Mouse (Mus musculus): ENCODE data around the gene Kremen1. TPM values are rescaled to one million over a fixed set of nuclear protein-coding genes. Genes with fewer than 3 reads are reported as not detected.

Kremen1 gene
- polyA plus RNA-seq, 2 experiments: 20.8 to 30.9 TPM

DNA sequence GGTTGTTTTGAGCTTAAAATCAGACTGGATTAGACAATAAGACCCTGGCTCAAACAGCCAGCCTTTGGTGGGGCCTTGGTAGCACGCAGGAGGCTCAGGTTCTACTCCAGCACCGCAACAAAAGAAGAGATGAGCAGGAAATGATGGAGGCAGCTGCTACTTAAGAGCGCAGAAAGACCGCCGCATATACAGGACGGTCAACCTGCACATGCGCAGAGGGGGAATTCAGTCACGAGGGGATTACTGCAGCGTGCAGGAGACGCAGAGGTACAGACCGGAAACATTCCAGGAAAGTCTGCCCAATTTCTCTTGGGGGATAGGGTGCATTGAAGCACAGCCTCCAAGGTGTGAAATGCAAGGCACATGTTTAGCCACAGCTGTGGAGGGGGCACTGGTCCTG, 103.3 kb downstream of the Kremen1 start:
- no peaks in the 10 kb centered on the region for H3K9me3 ChIP-seq (ENCODE audit: control insufficient read depth, low read length)
- WGBS: 75% methylated on average over 11 of the region's 11 CpGs
- no peak for TF ChIP-seq POLR2A (IDR thresholded peaks at IDR 0.05; ENCODE audit: borderline replicate concordance, extremely low read depth, insufficient read depth, insufficient read length)

GRCm38 (mm10) chr11:5154961-5155805, 106.2 kb downstream of the Kremen1 start:
- Histone ChIP-seq H3K36me3 (ENCODE audit: control insufficient read depth, insufficient read depth, low read length) (no peaks in the 10 kb centered on the region), H3K4me3 (replicated peaks; ENCODE audit: low read length) (no peak overlapping the region), H3K9me3 (ENCODE audit: control insufficient read depth, low read length) (no peaks in the 10 kb centered on the region), H3K4me1 (ENCODE audit: control insufficient read depth, insufficient read depth, low read length) (no peaks in the 10 kb centered on the region), H3K4me2 (replicated peaks; ENCODE audit: low read depth, low read length, severe bottlenecking) (no peak overlapping the region), H3K9ac (ENCODE audit: low read depth, low read length, severe bottlenecking) (no peak overlapping the region), H3K27me3 (ENCODE audit: control insufficient read depth, insufficient read depth, low read length) (no peaks in the 10 kb centered on the region), H3K27ac (replicated peaks; ENCODE audit: low read depth, low read length) (no peak overlapping the region)
- ATAC-seq (ENCODE audit: low FRiP score, low read depth) (no peak), DNase-seq (ENCODE audit: low spot score) (no peak)
- TF ChIP-seq POLR2A (IDR thresholded peaks at IDR 0.05; ENCODE audit: borderline replicate concordance, extremely low read depth, insufficient read depth, insufficient read length): no peak
- WGBS: 35% methylated on average over 10 of the region's 10 CpGs

More for the DNA sequence above, 103.3 kb downstream of the Kremen1 start:
- DNase-seq (ENCODE audit: low spot score) (no peak), ATAC-seq (ENCODE audit: low FRiP score, low read depth) (no peak)
- Histone ChIP-seq H3K27me3 (ENCODE audit: control insufficient read depth, insufficient read depth, low read length) (no peaks in the 10 kb centered on the region), H3K27ac (replicated peaks; ENCODE audit: low read depth, low read length) (no peak overlapping the region), H3K4me2 (replicated peaks; ENCODE audit: low read depth, low read length, severe bottlenecking) (no peak overlapping the region), H3K9ac (ENCODE audit: low read depth, low read length, severe bottlenecking) (no peak overlapping the region), H3K4me3 (replicated peaks; ENCODE audit: low read length) (no peak overlapping the region), H3K4me1 (ENCODE audit: control insufficient read depth, insufficient read depth, low read length) (no peaks in the 10 kb centered on the region), H3K36me3 (ENCODE audit: control insufficient read depth, insufficient read depth, low read length) (no peaks in the 10 kb centered on the region)

DNA sequence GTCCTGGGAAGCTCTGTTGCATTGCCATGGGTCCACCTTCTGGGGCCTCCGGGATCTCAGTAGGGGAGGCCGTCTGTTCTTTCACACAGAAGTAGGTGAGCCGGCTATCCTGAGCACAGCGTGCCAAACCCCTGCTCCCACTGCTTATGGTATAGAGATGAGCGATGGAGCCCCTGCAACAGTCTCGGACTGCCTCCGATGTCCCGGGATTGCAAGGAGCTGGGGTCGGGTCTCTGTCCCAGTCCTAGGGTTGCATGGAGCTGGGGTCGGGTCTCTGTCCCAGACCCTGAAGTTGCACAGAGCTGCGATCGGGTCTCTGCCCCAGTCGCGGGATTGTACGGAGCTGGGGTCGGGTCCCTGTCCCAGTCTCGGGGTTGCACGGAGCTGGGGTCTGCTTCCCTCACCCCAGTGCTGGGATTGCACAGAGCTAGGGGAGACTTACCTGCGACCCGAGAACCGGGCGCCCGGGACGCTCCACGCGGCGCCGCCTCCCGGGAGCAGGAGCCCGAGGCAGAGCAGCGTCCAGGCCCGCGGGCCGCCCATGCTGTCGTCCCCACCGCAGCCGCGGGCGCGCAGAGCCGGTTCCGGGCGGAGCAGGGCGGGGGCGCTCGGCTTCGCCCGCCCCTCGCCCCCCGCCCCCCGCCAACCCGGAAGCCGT, 109.5 kb downstream of the Kremen1 start, which contains the start of gene Emid1:
Emid1 (minus strand) TSS at position 578 of the 658 bp plus-strand sequence.
- Histone ChIP-seq H3K9me3 (ENCODE audit: control insufficient read depth, low read length) (no peaks in the 10 kb centered on the region), H3K36me3 (ENCODE audit: control insufficient read depth, insufficient read depth, low read length) (no peaks in the 10 kb centered on the region), H3K27me3 (ENCODE audit: control insufficient read depth, insufficient read depth, low read length) (no peaks in the 10 kb centered on the region), H3K9ac (ENCODE audit: low read depth, low read length, severe bottlenecking) (peak within 1 kb of the TSS; percentile 76), H3K4me2 (replicated peaks; ENCODE audit: low read depth, low read length, severe bottlenecking) (peak within 1 kb of the TSS; percentile 95), H3K4me1 (ENCODE audit: control insufficient read depth, insufficient read depth, low read length) (peaks cover 7% of the 10 kb centered on the region; the same call in 1 of the 2 replicates), H3K4me3 (replicated peaks; ENCODE audit: low read length) (peak within 1 kb of the TSS; percentile 58), H3K27ac (replicated peaks; ENCODE audit: low read depth, low read length) (no peak within 1 kb of the TSS; the same call in 1 of the 2 replicates)
- under 1% methylated on average over 31 of the region's 53 CpGs for WGBS
- peak; percentile 75 for ATAC-seq (ENCODE audit: low FRiP score, low read depth)
- TF ChIP-seq POLR2A (IDR thresholded peaks at IDR 0.05; ENCODE audit: borderline replicate concordance, extremely low read depth, insufficient read depth, insufficient read length): no peak
- DNase-seq (ENCODE audit: low spot score): no peak

- TF ChIP-seq POLR2A (IDR thresholded peaks at IDR 0.05; ENCODE audit: borderline replicate concordance, extremely low read depth, insufficient read depth, insufficient read length): no peak
- Histone ChIP-seq H3K9ac (ENCODE audit: low read depth, low read length, severe bottlenecking) (peak overlapping the region; percentile 76), H3K36me3 (ENCODE audit: control insufficient read depth, insufficient read depth, low read length) (no peaks in the 10 kb centered on the region), H3K27ac (replicated peaks; ENCODE audit: low read depth, low read length) (no peak overlapping the region), H3K9me3 (ENCODE audit: control insufficient read depth, low read length) (no peaks in the 10 kb centered on the region), H3K27me3 (ENCODE audit: control insufficient read depth, insufficient read depth, low read length) (no peaks in the 10 kb centered on the region), H3K4me3 (replicated peaks; ENCODE audit: low read length) (peak overlapping the region; percentile 58), H3K4me2 (replicated peaks; ENCODE audit: low read depth, low read length, severe bottlenecking) (peak overlapping the region; percentile 95), H3K4me1 (ENCODE audit: control insufficient read depth, insufficient read depth, low read length) (peaks cover 7% of the 10 kb centered on the region; the same call in 1 of the 2 replicates)
- 37% methylated on average over 4 of the region's 4 CpGs for WGBS
- DNase-seq (ENCODE audit: low spot score) (no peak), ATAC-seq (ENCODE audit: low FRiP score, low read depth) (no peak)
Observed at GRCm38 (mm10) chr11:5151247-5151630, 110.1 kb downstream of the Kremen1 start.

DNA sequence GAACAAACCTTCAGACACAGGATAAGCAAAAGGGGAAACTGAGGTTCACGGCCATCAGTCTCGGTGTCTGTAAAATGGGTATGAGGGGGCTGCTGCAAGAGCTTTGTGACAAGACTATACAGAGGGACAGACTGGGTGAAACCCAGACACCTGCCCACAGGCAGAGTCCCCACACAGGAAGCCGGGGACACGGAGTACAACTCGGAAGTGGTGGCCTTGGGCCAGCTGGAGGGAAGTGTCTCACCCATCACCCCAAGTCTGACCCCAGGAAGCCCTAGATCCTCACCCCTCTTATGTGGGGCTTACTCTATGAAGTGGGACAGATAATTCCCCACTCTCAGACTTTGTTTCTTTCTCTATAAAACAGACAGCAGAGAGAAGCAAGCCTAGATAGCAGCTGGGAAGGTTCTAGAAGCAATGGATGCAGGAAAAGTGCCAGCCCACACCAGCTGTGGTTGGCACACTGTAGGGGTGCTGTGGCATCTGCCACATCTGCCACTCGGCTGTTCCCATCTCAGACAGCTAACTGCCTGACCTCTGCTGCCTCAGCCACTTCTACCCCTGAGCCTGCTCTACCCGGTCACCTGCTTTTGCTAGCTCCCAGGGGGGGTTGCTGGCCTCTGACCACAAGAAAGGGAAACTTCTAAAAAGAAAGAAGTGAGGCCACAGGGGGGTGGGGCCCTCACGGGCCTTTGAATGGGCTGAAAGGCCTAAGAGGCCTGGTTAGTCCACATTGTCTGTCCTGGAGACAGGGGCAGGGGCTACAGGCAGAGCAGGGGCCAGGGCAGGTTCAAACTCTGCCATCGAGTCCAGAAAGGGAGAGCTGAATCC, 110.7 kb downstream of the Kremen1 start:
- Histone ChIP-seq H3K4me2 (replicated peaks; ENCODE audit: low read depth, low read length, severe bottlenecking) (0 out of 2 replicates have a peak overlapping the region, but pooled peaks have one; percentile 95), H3K27ac (replicated peaks; ENCODE audit: low read depth, low read length) (no peak overlapping the region), H3K4me1 (ENCODE audit: control insufficient read depth, insufficient read depth, low read length) (peaks cover 7% of the 10 kb centered on the region; the same call in 1 of the 2 replicates), H3K9ac (ENCODE audit: low read depth, low read length, severe bottlenecking) (no peak overlapping the region), H3K27me3 (ENCODE audit: control insufficient read depth, insufficient read depth, low read length) (no peaks in the 10 kb centered on the region), H3K9me3 (ENCODE audit: control insufficient read depth, low read length) (no peaks in the 10 kb centered on the region), H3K36me3 (ENCODE audit: control insufficient read depth, insufficient read depth, low read length) (no peaks in the 10 kb centered on the region), H3K4me3 (replicated peaks; ENCODE audit: low read length) (no peak overlapping the region)
- DNase-seq (ENCODE audit: low spot score) (no peak), ATAC-seq (ENCODE audit: low FRiP score, low read depth) (no peak)
- no peak for TF ChIP-seq POLR2A (IDR thresholded peaks at IDR 0.05; ENCODE audit: borderline replicate concordance, extremely low read depth, insufficient read depth, insufficient read length)
- 70% methylated on average over 9 of the region's 9 CpGs for WGBS

Measured in limb, embryonic 14.5 days (tissue).